Comparison of ENCODE assay signal across 7 mouse cellular contexts in the genomic region with DNA sequence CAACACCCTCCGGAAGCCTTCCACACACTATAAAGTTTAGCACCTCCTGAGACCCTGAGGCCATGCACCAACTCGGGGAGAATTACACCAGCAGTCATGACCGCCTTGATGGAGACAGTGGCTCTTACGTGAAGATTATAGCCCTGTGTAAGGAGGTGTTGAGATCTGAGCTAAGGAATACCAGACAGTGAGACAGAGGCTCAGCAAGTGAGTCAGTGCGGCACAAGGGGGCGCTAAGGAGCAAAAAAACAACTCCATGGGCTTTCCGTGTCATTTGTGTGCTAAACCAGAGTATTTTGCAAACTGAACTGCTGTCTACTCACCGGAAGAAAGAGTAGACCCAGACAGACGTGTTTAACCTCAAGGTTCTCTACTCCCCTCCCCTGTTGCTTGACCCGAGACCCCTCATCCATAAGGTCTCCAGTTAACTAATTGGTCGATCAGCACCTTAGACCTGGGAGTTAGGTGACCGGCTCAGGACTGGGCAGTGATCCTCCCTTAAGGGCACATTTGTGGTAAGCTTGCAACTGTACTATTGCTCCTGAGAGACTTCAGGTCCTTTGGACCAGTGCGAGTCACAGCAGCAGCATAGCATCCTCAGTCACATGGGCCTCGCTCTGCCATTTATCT. TPM values are rescaled to one million over a fixed set of nuclear protein-coding genes. Genes with fewer than 3 reads are reported as not detected.
DNase-seq lines count a peak whose midpoint lies in the region; ATAC-seq lines count a peak whose summit lies in the region.

No protein-coding gene starts in this region.

- ATAC-seq in CD4-positive, CD25-positive, alpha-beta regulatory T cell, adult 4 months: peak; percentile 85

- DNase-seq in T-cell, adult 2 months (ENCODE audit: low spot score): peak; percentile 68
- DNase-seq in cerebellum, postnatal 36 days: peak; percentile 87 to 88
- DNase-seq in gastrocnemius, postnatal 4 days (ENCODE audit: low spot score in 2 of 2): peak; percentile 58 to 80
- DNase-seq in kidney, postnatal 14 days: peak; percentile 82
- DNase-seq in lung, postnatal 10 days: peak; percentile 88
- peak; percentile 55 for DNase-seq in skeletal muscle tissue, adult 2 months (ENCODE audit: low read depth, low spot score)

RNA-seq across cellular contexts. Expression of a gene that starts 8.9 kb away (rescaled TPM):
- polyA plus RNA-seq in CD4-positive, CD25-positive, alpha-beta regulatory T cell, adult 4 months (2017; shearing (Covaris generic)): under 1 TPM in 1 of 2 experiments, not detected in 1; 0.66 TPM
- total RNA-seq in gastrocnemius, postnatal 4 days (2021): 1 to 10 TPM; 7.0 to 7.2 TPM

RNA-seq across cellular contexts. Expression of a gene that starts 20.6 kb away (rescaled TPM):
- polyA plus RNA-seq in CD4-positive, CD25-positive, alpha-beta regulatory T cell, adult 4 months (2017; shearing (Covaris generic)): 100 to 1,000 TPM in 1 of 2 experiments, 10 to 100 TPM in 1; 74.6 to 113 TPM
- total RNA-seq in gastrocnemius, postnatal 4 days (2021): 10 to 100 TPM; 58.2 to 67.2 TPM

Comparison
In these comparisons a context has a peak if more than half of its experiments do, and no peak if none do; other contexts are left out.
1. Peak in every context shown above with its lines: DNase-seq and ATAC-seq.